Mouse (Mus musculus) limb, embryonic 10.5 days (tissue): ENCODE data around the gene Ksr1. TPM values are rescaled to one million over a fixed set of nuclear protein-coding genes. Genes with fewer than 3 reads are reported as not detected.

Experiments used
- DNase-seq: peaks from one replicate; pipeline ENCODE4 v3.0.0-alpha.2; 2017; ENCODE audit warnings: low spot score
- H3K27ac ChIP-seq: fragments of 300-500 bp; sonication (generic); 2 replicates; pipeline ENCODE4 v1.5.1; 2016; ENCODE audit warnings: mild to moderate bottlenecking
- H3K27me3 ChIP-seq: fragments of 300-500 bp; sonication (generic); 2 replicates; pipeline ENCODE4 v1.6.1; 2016; ENCODE audit warnings: low read depth, mild to moderate bottlenecking; ENCODE audit not compliant: poor library complexity, severe bottlenecking
- H3K36me3 ChIP-seq: fragments of 300-500 bp; sonication (generic); 2 replicates; pipeline ENCODE4 v1.6.1; 2016; ENCODE audit warnings: mild to moderate bottlenecking, moderate library complexity
- H3K4me1 ChIP-seq: fragments of 300-500 bp; sonication (generic); 2 replicates; pipeline ENCODE4 v1.6.1; 2016
- H3K4me3 ChIP-seq: fragments of 300-500 bp; sonication (generic); 2 replicates; pipeline ENCODE4 v1.5.1; 2016; ENCODE audit warnings: mild to moderate bottlenecking, moderate library complexity
- H3K9me3 ChIP-seq: fragments of 300-500 bp; sonication (generic); replicated peaks from 2 replicates; pipeline ENCODE4 v1.6.1; 2016; ENCODE audit warnings: mild to moderate bottlenecking
- WGBS: fragments of 180-500 bp; shearing (Covaris S2); methylation state at CpG from one replicate; pipeline ENCODE4 v1.1.7; 2016; 5-methylcytosine and 5-hydroxymethylcytosine counted together
- polyA plus RNA-seq: library from polyadenylated mRNA; unstranded; fragments of >200 nt; fragmentation: Nextera tagmentation; extraction: Ambion mirVana; gene quantifications from 2 replicates; pipeline ENCODE4 v1.2.1, GENCODE M21; 2016

The Ksr1 gene
- polyA plus RNA-seq, 1 experiment from 2014 or later = 1.3 TPM

DNA sequence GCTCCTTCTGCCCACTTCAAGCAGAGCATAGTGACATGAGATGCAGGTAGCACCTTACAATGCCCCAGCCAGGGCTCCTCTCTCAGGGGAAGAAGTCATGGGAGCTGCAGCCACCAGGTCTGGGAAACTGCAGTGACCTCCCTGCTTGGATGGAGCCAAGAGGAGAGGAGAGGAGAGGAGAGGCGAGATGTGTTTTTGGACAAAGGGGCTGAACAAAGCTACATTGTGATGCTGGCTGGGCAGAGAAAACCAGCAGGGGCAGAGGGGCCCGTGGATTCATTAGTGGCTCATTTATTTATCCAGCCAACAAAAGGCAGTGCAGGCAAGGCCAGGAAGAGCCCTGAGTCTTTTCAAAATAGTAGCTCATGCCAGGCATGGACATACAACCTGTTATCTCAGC is 50.5 kb downstream of the Ksr1 start:
- WGBS = 49% methylated on average over 2 of the region's 2 CpGs
- Histone ChIP-seq H3K4me3 (no peak overlapping the region), H3K27me3 (no peaks in the 10 kb centered on the region), H3K9me3 (no peaks in the 10 kb centered on the region), H3K27ac (peak overlapping the region; percentile 73), H3K36me3 (no peaks in the 10 kb centered on the region), H3K4me1 (peaks cover 39% of the 10 kb centered on the region)
- no peak for DNase-seq

GRCm38 (mm10) chr11:79094727-79095126 is 51.5 kb downstream of the Ksr1 start:
- H3K9me3 ChIP-seq = no peaks in the 10 kb centered on the region
- no peak overlapping the region for H3K4me3 ChIP-seq
- no peak for DNase-seq
- H3K27ac ChIP-seq = peak overlapping the region; percentile 73; the same call in 1 of the 2 replicates
- peaks cover 35% of the 10 kb centered on the region for H3K4me1 ChIP-seq
- no peaks in the 10 kb centered on the region for H3K27me3 ChIP-seq
- WGBS = 54% methylated on average over 5 of the region's 5 CpGs
- H3K36me3 ChIP-seq = no peaks in the 10 kb centered on the region

DNA sequence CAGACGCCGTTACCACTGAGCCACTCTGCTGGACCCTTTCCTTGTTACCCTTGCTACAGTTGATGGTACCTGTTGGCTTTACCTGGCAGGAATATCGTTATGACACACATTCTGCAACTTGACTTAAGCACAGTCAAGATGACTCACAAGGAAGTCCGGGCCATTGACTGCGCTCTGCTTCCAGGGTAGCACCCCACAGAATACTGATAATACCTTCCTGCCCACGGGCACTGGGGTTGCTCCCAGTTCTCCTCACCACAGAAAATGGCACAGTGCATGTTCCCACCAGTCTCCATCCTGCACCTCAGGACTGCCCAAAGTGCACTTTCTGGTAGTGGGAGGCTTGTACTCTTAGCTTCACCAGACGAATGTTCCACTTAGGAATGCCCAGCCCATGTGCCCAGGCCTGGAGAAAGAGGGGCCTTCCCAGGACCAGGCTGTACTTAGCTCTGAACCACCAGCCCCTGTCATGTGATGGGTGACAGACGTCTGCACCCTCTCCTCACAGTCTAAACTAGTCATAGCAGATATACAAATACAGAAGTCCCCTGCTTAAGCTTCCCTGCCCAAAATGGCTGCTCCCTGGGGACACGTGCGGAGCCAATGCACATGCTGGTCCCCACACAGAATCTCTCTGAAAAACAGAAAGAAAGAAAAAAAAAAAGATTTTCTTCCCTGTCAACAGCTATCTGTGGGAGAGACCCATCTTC is 52.1 kb downstream of the Ksr1 start:
- H3K36me3 ChIP-seq = no peaks in the 10 kb centered on the region
- H3K27ac ChIP-seq = no peak overlapping the region
- no peaks in the 10 kb centered on the region for H3K27me3 ChIP-seq
- H3K9me3 ChIP-seq = no peaks in the 10 kb centered on the region
- WGBS = 89% methylated on average over 10 of the region's 10 CpGs
- H3K4me1 ChIP-seq = peaks cover 35% of the 10 kb centered on the region
- no peak for DNase-seq
- no peak overlapping the region for H3K4me3 ChIP-seq

DNA sequence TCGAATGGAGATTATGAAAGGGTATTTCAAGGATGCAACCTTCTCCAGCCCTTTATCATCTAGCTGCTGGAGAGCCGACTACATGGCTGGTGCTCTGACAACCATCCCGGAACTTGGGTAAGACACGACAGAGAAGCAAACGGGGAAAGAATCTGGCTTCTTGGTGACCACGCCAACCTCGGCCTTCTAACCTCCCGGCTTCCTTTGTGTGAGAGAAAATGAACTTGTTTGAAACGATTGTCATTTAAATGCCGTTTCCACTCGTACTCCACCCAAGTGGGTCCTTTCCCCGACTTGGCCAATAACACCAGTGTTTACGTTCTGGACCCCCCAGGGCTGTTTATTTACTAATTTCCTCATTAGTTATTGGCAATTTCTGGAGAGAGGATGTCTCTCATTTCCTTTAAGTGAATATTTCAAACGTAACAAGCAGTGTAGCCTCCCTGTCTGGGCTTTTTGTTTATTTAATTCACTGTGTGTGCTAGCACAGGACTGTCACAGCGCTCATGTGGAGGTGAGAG is 52.8 kb downstream of the Ksr1 start:
- WGBS = 81% methylated on average over 15 of the region's 15 CpGs
- H3K4me3 ChIP-seq = no peak overlapping the region
- H3K27ac ChIP-seq = no peak overlapping the region
- no peaks in the 10 kb centered on the region for H3K9me3 ChIP-seq
- H3K27me3 ChIP-seq = no peaks in the 10 kb centered on the region
- no peak for DNase-seq
- peaks cover 29% of the 10 kb centered on the region for H3K4me1 ChIP-seq
- H3K36me3 ChIP-seq = no peaks in the 10 kb centered on the region

DNA sequence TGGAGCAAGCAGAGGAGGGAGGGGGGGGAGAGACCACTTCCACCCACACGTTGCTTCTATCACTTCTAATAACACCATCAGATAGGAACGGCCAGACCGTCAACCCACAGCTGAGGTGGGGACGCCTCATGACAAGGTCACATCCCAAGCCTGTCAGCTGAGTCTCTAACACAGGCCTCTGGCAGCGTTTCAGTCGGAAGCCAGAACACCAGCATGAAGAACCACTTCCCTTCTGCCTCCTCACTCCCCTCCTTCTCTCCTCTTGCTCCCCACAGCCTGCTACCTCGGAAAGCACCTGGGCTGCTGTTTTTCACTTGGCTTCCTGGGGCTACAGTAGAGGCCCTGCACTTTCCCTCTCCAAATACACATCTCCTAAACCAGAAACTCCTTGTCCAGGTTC is 53.4 kb downstream of the Ksr1 start:
- Histone ChIP-seq H3K27ac (no peak overlapping the region), H3K4me1 (peaks cover 28% of the 10 kb centered on the region)
- 73% methylated on average over 7 of the region's 7 CpGs for WGBS

GRCm38 (mm10) chr11:79092245-79092644 is 54.0 kb downstream of the Ksr1 start:
- H3K27ac ChIP-seq = no peak overlapping the region
- no peaks in the 10 kb centered on the region for H3K27me3 ChIP-seq
- no peaks in the 10 kb centered on the region for H3K36me3 ChIP-seq
- H3K4me1 ChIP-seq = peaks cover 28% of the 10 kb centered on the region
- WGBS = 85% methylated on average over 6 of the region's 6 CpGs
- H3K9me3 ChIP-seq = no peaks in the 10 kb centered on the region
- H3K4me3 ChIP-seq = no peak overlapping the region
- DNase-seq = no peak

More for the DNA sequence above, 53.4 kb downstream of the Ksr1 start:
- Histone ChIP-seq H3K4me3 (no peak overlapping the region), H3K9me3 (no peaks in the 10 kb centered on the region), H3K27me3 (no peaks in the 10 kb centered on the region), H3K36me3 (no peaks in the 10 kb centered on the region)
- DNase-seq = no peak

GRCm38 (mm10) chr11:79089756-79090155 is 56.5 kb downstream of the Ksr1 start:
- 92% methylated on average over 1 of the region's 1 CpGs for WGBS
- Histone ChIP-seq H3K9me3 (no peaks in the 10 kb centered on the region), H3K36me3 (no peaks in the 10 kb centered on the region), H3K27me3 (no peaks in the 10 kb centered on the region), H3K4me1 (peaks cover 16% of the 10 kb centered on the region), H3K4me3 (no peak overlapping the region), H3K27ac (no peak overlapping the region)
- no peak for DNase-seq

DNA sequence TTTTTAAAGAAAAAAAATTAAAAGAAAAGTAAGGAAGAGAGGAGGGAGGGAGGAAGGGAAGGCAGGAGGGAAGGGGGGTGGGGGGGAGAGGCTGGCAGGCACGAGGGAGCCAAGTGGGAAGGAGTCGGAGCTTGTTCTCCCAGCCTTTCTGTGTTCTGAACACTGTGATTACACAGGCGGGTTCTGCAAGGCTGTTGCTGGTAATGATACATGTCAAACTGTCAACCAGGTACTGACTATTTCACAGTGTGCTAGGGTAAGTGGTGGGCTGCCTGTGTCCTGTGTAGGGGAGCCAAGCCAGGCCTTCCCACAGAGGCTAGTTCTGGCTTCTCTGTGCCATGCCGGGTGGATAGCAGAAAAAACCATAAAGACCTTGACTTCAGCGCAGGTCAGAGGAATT is 57.2 kb downstream of the Ksr1 start:
- H3K4me1 ChIP-seq = peaks cover 14% of the 10 kb centered on the region
- no peak overlapping the region for H3K4me3 ChIP-seq
- H3K9me3 ChIP-seq = no peaks in the 10 kb centered on the region
- H3K27me3 ChIP-seq = no peaks in the 10 kb centered on the region
- 65% methylated on average over 5 of the region's 5 CpGs for WGBS
- DNase-seq = no peak
- no peak overlapping the region for H3K27ac ChIP-seq
- no peaks in the 10 kb centered on the region for H3K36me3 ChIP-seq

DNA sequence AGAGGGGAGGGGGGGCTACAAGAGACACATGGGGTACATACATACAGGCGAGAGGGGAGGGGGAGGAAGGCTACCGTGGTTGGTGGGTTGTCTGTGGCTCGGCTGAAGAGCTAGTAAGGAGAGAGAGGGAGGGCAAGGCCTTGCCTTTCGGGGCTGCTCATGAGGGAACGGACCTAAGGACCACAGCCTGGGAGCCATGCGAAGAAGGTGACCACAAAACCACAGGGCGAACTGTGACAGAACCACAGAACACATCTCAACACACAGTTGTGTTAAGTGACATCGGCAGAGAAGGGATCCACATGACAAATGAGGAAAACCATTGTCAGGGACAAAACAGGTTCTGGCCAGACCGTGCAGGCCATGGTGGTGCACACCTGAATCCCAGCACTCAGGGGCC is 57.9 kb downstream of the Ksr1 start:
- no peak for DNase-seq
- Histone ChIP-seq H3K27ac (no peak overlapping the region), H3K36me3 (no peaks in the 10 kb centered on the region), H3K4me3 (no peak overlapping the region), H3K4me1 (peaks cover 19% of the 10 kb centered on the region), H3K27me3 (no peaks in the 10 kb centered on the region), H3K9me3 (no peaks in the 10 kb centered on the region)
- 83% methylated on average over 9 of the region's 9 CpGs for WGBS

DNA sequence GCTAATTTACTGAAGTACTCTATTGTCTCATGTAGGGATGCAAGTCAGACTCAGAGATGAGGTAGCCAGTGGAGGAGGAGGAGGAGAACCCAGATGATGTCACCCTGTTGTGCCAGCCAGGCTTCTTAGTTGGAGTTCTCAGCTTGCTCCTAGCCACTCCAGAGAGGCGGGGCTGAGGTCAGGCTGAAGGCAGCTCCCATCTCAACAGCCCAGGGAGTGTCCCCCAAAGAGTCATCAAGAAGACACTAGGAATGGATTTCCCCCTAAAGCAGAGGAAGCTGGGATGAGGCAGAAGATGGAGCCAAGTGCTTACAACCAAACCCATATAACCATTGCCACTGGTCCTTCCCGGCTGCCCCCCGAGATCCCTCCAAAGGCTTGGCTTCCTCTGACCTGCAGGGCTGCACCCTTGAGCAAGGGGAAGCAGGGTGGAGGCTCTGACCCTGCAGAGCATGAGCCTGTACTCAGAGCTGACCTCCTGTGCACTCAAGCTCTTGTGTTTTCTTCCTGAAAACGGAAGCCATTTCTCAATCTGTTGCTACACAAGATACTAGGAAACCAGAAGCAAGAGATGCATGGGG is 58.4 kb downstream of the Ksr1 start:
- no peak overlapping the region for H3K4me3 ChIP-seq
- peaks cover 21% of the 10 kb centered on the region for H3K4me1 ChIP-seq
- no peaks in the 10 kb centered on the region for H3K27me3 ChIP-seq
- no peak for DNase-seq
- no peak overlapping the region for H3K27ac ChIP-seq
- H3K36me3 ChIP-seq = no peaks in the 10 kb centered on the region
- H3K9me3 ChIP-seq = no peaks in the 10 kb centered on the region
- 80% methylated on average over 4 of the region's 4 CpGs for WGBS

- peaks cover 19% of the 10 kb centered on the region for H3K4me1 ChIP-seq
- no peaks in the 10 kb centered on the region for H3K36me3 ChIP-seq
- no peak overlapping the region for H3K27ac ChIP-seq
- H3K9me3 ChIP-seq = no peaks in the 10 kb centered on the region
- no peak overlapping the region for H3K4me3 ChIP-seq
- H3K27me3 ChIP-seq = no peaks in the 10 kb centered on the region
- DNase-seq = no peak
- WGBS = 90% methylated on average over 12 of the region's 12 CpGs
These were observed 59.4 kb downstream of the Ksr1 start for GRCm38 (mm10) chr11:79086787-79087186.

DNA sequence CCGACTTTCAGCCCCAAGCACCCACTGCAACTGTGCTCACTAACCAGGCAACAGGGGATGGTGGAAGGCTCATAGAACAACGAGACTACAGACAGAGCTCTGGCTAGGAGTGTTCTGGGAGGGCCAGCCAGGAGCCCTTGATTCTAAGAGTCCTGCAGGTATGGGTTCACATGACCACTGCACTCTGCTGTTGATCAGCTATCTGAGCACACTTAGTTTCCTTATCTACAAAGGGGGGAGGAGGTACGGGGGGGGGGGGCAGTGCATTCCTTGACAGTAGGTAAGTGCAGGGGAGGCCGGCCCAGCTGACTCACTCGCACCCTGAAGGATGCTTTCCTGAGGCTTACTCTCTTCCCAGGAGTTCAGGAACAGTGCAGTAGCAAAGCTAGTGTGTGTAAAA is 61.1 kb downstream of the Ksr1 start:
- H3K27ac ChIP-seq = no peak overlapping the region
- H3K27me3 ChIP-seq = no peaks in the 10 kb centered on the region
- no peaks in the 10 kb centered on the region for H3K36me3 ChIP-seq
- 63% methylated on average over 5 of the region's 5 CpGs for WGBS
- H3K4me3 ChIP-seq = no peak overlapping the region
- DNase-seq = no peak
- no peaks in the 10 kb centered on the region for H3K9me3 ChIP-seq
- H3K4me1 ChIP-seq = peaks cover 27% of the 10 kb centered on the region

DNA sequence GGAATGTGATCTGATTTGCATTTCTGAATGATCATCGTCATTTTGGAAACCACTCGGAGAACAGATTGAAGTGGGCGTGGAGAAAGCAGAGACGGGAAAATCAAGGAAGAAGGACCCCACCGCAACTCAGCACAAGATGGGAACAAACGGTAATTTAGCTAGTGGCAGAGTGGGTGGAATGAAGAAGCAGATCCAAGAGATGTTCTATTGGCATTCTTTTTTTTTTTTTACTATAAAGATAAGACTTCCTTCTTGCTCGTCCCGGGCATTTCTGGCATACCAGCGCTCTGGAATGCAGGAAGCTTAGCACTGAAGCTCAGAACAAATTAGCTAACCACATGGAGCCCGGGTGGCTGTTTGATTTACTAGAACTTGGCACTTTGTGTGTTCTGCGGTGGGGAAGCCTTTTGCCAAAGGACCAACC is 63.2 kb downstream of the Ksr1 start:
- H3K4me3 ChIP-seq = no peak overlapping the region
- peaks cover 23% of the 10 kb centered on the region for H3K4me1 ChIP-seq
- DNase-seq = no peak
- no peaks in the 10 kb centered on the region for H3K27me3 ChIP-seq
- 73% methylated on average over 11 of the region's 11 CpGs for WGBS
- no peaks in the 10 kb centered on the region for H3K36me3 ChIP-seq
- H3K9me3 ChIP-seq = no peaks in the 10 kb centered on the region
- no peak overlapping the region for H3K27ac ChIP-seq
